Mouse (Mus musculus): ENCODE measurements around the gene Gabarapl2. TPM values are rescaled to one million over a fixed set of nuclear protein-coding genes. Genes with fewer than 3 reads are reported as not detected.

The Gabarapl2 gene
- polyA plus RNA-seq, 1 experiment: 44.6 TPM

GRCm38 (mm10) chr8:111929648-111930344 is 10.7 kb upstream of the Gabarapl2 start:
- Histone ChIP-seq H3ac (ENCODE audit: control insufficient read depth, insufficient read length, low read depth) (no peak overlapping the region), H3K27me3 (ENCODE audit: control insufficient read depth, insufficient read depth, insufficient read length) (no peaks in the 10 kb centered on the region), H3K36me3 (ENCODE audit: control insufficient read depth, insufficient read depth) (no peaks in the 10 kb centered on the region), H3K4me3 (ENCODE audit: insufficient read depth, poor library complexity, severe bottlenecking) (no peak overlapping the region), H3K79me2 (ENCODE audit: control insufficient read depth, insufficient read depth) (no peaks in the 10 kb centered on the region), H3K79me3 (ENCODE audit: low read depth) (no peaks in the 10 kb centered on the region)
- TF ChIP-seq USF1 (IDR thresholded peaks at IDR 0.05; ENCODE audit: low read depth): no peak
- TF ChIP-seq MYOG (IDR thresholded peaks at IDR 0.05; ENCODE audit: control insufficient read depth, extremely low read depth, insufficient read length): no peak
- TF ChIP-seq MAX (IDR thresholded peaks at IDR 0.05): no peak
- TF ChIP-seq MYOD1 (IDR thresholded peaks at IDR 0.05; ENCODE audit: control insufficient read depth, insufficient read length, low read depth): no peak
- TF ChIP-seq FOSL1 (IDR thresholded peaks at IDR 0.05; ENCODE audit: insufficient read depth, low read length, poor library complexity, severe bottlenecking): no peak
- no peak for TF ChIP-seq CEBPB (IDR thresholded peaks at IDR 0.05; ENCODE audit: low read depth)
- no peak for TF ChIP-seq CTCF (IDR thresholded peaks at IDR 0.05; ENCODE audit: control insufficient read depth, insufficient read depth, insufficient read length)

GRCm38 (mm10) chr8:111931721-111932120 is 8.8 kb upstream of the Gabarapl2 start:
- Histone ChIP-seq H3K79me2 (ENCODE audit: control insufficient read depth, insufficient read depth) (no peaks in the 10 kb centered on the region), H3K4me3 (ENCODE audit: insufficient read depth, poor library complexity, severe bottlenecking) (no peak overlapping the region), H3K79me3 (ENCODE audit: low read depth) (no peaks in the 10 kb centered on the region), H3K36me3 (ENCODE audit: control insufficient read depth, insufficient read depth) (no peaks in the 10 kb centered on the region), H3ac (ENCODE audit: control insufficient read depth, insufficient read length, low read depth) (no peak overlapping the region), H3K27me3 (ENCODE audit: control insufficient read depth, insufficient read depth, insufficient read length) (no peaks in the 10 kb centered on the region)
- TF ChIP-seq MYOD1 (IDR thresholded peaks at IDR 0.05; ENCODE audit: control insufficient read depth, insufficient read length, low read depth): no peak
- TF ChIP-seq USF1 (IDR thresholded peaks at IDR 0.05; ENCODE audit: low read depth): no peak
- no peak for TF ChIP-seq FOSL1 (IDR thresholded peaks at IDR 0.05; ENCODE audit: insufficient read depth, low read length, poor library complexity, severe bottlenecking)
- TF ChIP-seq MAX (IDR thresholded peaks at IDR 0.05): no peak
- TF ChIP-seq MYOG (IDR thresholded peaks at IDR 0.05; ENCODE audit: control insufficient read depth, extremely low read depth, insufficient read length): no peak
- TF ChIP-seq CEBPB (IDR thresholded peaks at IDR 0.05; ENCODE audit: low read depth): no peak
- TF ChIP-seq CTCF (IDR thresholded peaks at IDR 0.05; ENCODE audit: control insufficient read depth, insufficient read depth, insufficient read length): no peak

- Histone ChIP-seq H3K36me3 (ENCODE audit: control insufficient read depth, insufficient read depth) (no peaks in the 10 kb centered on the region), H3ac (ENCODE audit: control insufficient read depth, insufficient read length, low read depth) (peak overlapping the region; percentile 76), H3K79me2 (ENCODE audit: control insufficient read depth, insufficient read depth) (no peaks in the 10 kb centered on the region), H3K79me3 (ENCODE audit: low read depth) (no peaks in the 10 kb centered on the region), H3K27me3 (ENCODE audit: control insufficient read depth, insufficient read depth, insufficient read length) (no peaks in the 10 kb centered on the region), H3K4me3 (ENCODE audit: insufficient read depth, poor library complexity, severe bottlenecking) (peak overlapping the region; percentile 53)
- TF ChIP-seq MYOD1 (IDR thresholded peaks at IDR 0.05; ENCODE audit: control insufficient read depth, insufficient read length, low read depth) (peak; percentile 45), MYOG (IDR thresholded peaks at IDR 0.05; ENCODE audit: control insufficient read depth, extremely low read depth, insufficient read length) (no peak)
Measured at GRCm38 (mm10) chr8:111932580-111933336, 7.7 kb upstream of the Gabarapl2 start.

- Histone ChIP-seq H3K36me3 (ENCODE audit: control insufficient read depth, insufficient read depth) (no peaks in the 10 kb centered on the region), H3K4me3 (ENCODE audit: insufficient read depth, poor library complexity, severe bottlenecking) (peak within 1 kb of the TSS; percentile 53), H3K27me3 (ENCODE audit: control insufficient read depth, insufficient read depth, insufficient read length) (no peaks in the 10 kb centered on the region), H3K79me2 (ENCODE audit: control insufficient read depth, insufficient read depth) (no peaks in the 10 kb centered on the region), H3K79me3 (ENCODE audit: low read depth) (no peaks in the 10 kb centered on the region), H3ac (ENCODE audit: control insufficient read depth, insufficient read length, low read depth) (peak within 1 kb of the TSS; percentile 76)
- TF ChIP-seq CTCF (IDR thresholded peaks at IDR 0.05; ENCODE audit: control insufficient read depth, insufficient read depth, insufficient read length): no peak
- TF ChIP-seq FOSL1 (IDR thresholded peaks at IDR 0.05; ENCODE audit: insufficient read depth, low read length, poor library complexity, severe bottlenecking): no peak
- no peak for TF ChIP-seq MYOG (IDR thresholded peaks at IDR 0.05; ENCODE audit: control insufficient read depth, extremely low read depth, insufficient read length)
- no peak for TF ChIP-seq MAX (IDR thresholded peaks at IDR 0.05)
- no peak for TF ChIP-seq USF1 (IDR thresholded peaks at IDR 0.05; ENCODE audit: low read depth)
- TF ChIP-seq MYOD1 (IDR thresholded peaks at IDR 0.05; ENCODE audit: control insufficient read depth, insufficient read length, low read depth): no peak
- no peak for TF ChIP-seq CEBPB (IDR thresholded peaks at IDR 0.05; ENCODE audit: low read depth)
Measured at GRCm38 (mm10) chr8:111933348-111934076, 7.0 kb upstream of the Gabarapl2 start, which contains the start of gene Tmem231. Gene Tmem231, minus strand, starts transcription at chr8:111933881.

GRCm38 (mm10) chr8:111934201-111934600 is 6.3 kb upstream of the Gabarapl2 start:
- H3K79me2 ChIP-seq (ENCODE audit: control insufficient read depth, insufficient read depth): no peaks in the 10 kb centered on the region
- no peaks in the 10 kb centered on the region for H3K27me3 ChIP-seq (ENCODE audit: control insufficient read depth, insufficient read depth, insufficient read length)
- H3K4me3 ChIP-seq (ENCODE audit: insufficient read depth, poor library complexity, severe bottlenecking): no peak overlapping the region
- H3ac ChIP-seq (ENCODE audit: control insufficient read depth, insufficient read length, low read depth): no peak overlapping the region
- H3K36me3 ChIP-seq (ENCODE audit: control insufficient read depth, insufficient read depth): no peaks in the 10 kb centered on the region
- TF ChIP-seq USF1 (IDR thresholded peaks at IDR 0.05; ENCODE audit: low read depth): no peak
- no peak for TF ChIP-seq MYOD1 (IDR thresholded peaks at IDR 0.05; ENCODE audit: control insufficient read depth, insufficient read length, low read depth)
- no peak for TF ChIP-seq MYOG (IDR thresholded peaks at IDR 0.05; ENCODE audit: control insufficient read depth, extremely low read depth, insufficient read length)
- no peak for TF ChIP-seq CEBPB (IDR thresholded peaks at IDR 0.05; ENCODE audit: low read depth)
- no peak for TF ChIP-seq FOSL1 (IDR thresholded peaks at IDR 0.05; ENCODE audit: insufficient read depth, low read length, poor library complexity, severe bottlenecking)
- no peak for TF ChIP-seq CTCF (IDR thresholded peaks at IDR 0.05; ENCODE audit: control insufficient read depth, insufficient read depth, insufficient read length)
- no peak for TF ChIP-seq MAX (IDR thresholded peaks at IDR 0.05)
- H3K79me3 ChIP-seq (ENCODE audit: low read depth): no peaks in the 10 kb centered on the region
